Mouse (Mus musculus): Measurements from ENCODE around the gene Crybg3. TPM values are rescaled to one million over a fixed set of nuclear protein-coding genes. Genes with fewer than 3 reads are reported as not detected.

Crybg3 gene
- total and polyA plus RNA-seq, 3 experiments, result 2.7 to 5.0 (median 2.8) TPM

DNA sequence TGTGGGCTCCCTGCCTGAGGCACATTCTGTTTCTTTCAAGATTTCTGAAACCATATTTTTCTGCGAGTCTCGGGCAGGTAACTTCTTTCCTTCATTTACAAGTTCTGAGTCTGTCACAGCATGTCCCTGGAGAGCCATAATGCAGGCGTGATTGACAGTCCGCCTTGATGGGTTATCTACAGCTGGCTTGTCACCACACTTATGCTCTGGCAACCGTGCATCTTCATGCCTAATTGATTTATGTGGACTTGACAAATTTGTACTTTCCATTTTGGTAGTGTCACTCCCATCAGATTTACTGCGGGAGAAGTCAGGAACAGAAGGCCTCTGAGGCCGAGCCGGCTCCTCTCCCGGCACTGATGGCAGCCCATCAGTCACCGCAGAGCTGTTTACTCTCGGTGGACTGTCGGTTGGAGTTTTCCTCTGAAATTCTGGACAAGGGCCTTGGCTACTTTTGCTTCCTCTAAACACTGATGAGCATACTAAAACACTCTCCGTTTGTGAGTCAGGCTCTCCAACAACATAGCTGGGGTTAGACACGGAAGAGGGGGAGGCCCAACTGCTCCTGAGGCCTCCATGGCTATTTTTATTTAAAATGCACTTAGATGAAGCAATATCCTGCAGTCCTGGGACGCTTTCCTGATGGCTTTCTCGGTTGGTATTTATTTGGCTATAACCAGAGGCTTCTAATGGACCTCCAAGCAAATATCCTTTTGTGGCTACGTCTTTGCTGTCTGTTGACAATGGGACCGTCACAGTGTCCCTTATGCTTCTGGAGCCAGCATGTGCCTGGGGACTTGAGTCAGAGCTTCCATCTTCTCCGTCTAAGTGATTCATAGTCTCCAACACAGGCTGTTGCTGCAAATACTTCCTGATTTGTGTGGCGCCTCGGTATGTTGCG lies 41.2 kb downstream of the Crybg3 start:
- no peaks in the 10 kb centered on the region for H3K27me3 ChIP-seq (replicated peaks)
- H3K4me1 ChIP-seq (ENCODE audit: control insufficient read depth in 1 of 2, insufficient read depth in 2 of 2), result peaks cover 2 to 50% of the 10 kb centered on the region in 2 experiments; a peak in 3 of 4 replicates
- H3K4me3 ChIP-seq (replicated peaks in 1 of 3; ENCODE audit: low read depth in 2 of 3, low read length in 2 of 3, poor library complexity in 1 of 3), result peak overlapping the region; percentile 49 to 60 (median 53)
- in situ Hi-C loops (cut with MboI; ENCODE audit: low pct_ligation_motif_present, low pct_unique_long_range_greater_than_20kb, low sequenced_read_pairs), result loop anchor here (10.0 kb wide), 1 partner anchor 85 kb away; the partner anchor contains the start of gene Riox2
- peak overlapping the region; percentile 92 for H3K27ac ChIP-seq (ENCODE audit: insufficient read depth, low read depth)
- dilution Hi-C loops (cut with MboI; ENCODE audit: extremely low pct_ligation_motif_present, extremely low pct_unique_long_range_greater_than_20kb, low sequenced_read_pairs), result no loop called here
- DNase-seq (ENCODE audit: extremely low read depth), result peak; percentile 91
- peak overlapping the region; percentile 72 for H3K4me2 ChIP-seq (ENCODE audit: insufficient read depth, low read depth, poor library complexity, severe bottlenecking)
- H3K9ac ChIP-seq (ENCODE audit: insufficient read depth, low read depth), result peak overlapping the region; percentile 77
- no peaks in the 10 kb centered on the region for H3K9me3 ChIP-seq (replicated peaks; ENCODE audit: low read length)
- no peaks in the 10 kb centered on the region for H3K79me2 ChIP-seq (replicated peaks; ENCODE audit: control insufficient read depth, extremely low read depth, insufficient read depth, poor library complexity, severe bottlenecking)
- H3K36me3 ChIP-seq (replicated peaks in 1 of 2; ENCODE audit: control insufficient read depth in 1 of 2, insufficient read depth in 1 of 2, low read length in 1 of 2), result no peaks in the 10 kb centered on the region
- no peak for TF ChIP-seq PAX5 (IDR thresholded peaks at IDR 0.05; ENCODE audit: low read length)
- TF ChIP-seq JUN (IDR thresholded peaks at IDR 0.05; ENCODE audit: insufficient read depth, low read depth, low read length), result peak; percentile 88
- no peak for TF ChIP-seq USF2 (conservative IDR thresholded peaks at IDR 0.05; ENCODE audit: low read depth, low read length)
- 0 out of 2 replicates have a peak, but pooled peaks have one; percentile 27 for TF ChIP-seq MAZ (IDR thresholded peaks at IDR 0.05; ENCODE audit: low read depth, low read length)
- peak; percentile 90 for TF ChIP-seq EP300 (IDR thresholded peaks at IDR 0.05; ENCODE audit: low read length)
- peak; percentile 9; the same call in 1 of the 2 replicates for TF ChIP-seq HCFC1 (IDR thresholded peaks at IDR 0.05; ENCODE audit: low read depth, low read length)
- 0 out of 2 replicates have a peak, but pooled peaks have one; percentile 29 for TF ChIP-seq KAT2A (IDR thresholded peaks at IDR 0.05; ENCODE audit: insufficient replicate concordance, low read length)
- peak; percentile 73 for TF ChIP-seq MXI1 (IDR thresholded peaks at IDR 0.05; ENCODE audit: low read depth, low read length)
- peak; percentile 82 for TF ChIP-seq SIN3A (IDR thresholded peaks at IDR 0.05; ENCODE audit: low read length)
- TF ChIP-seq USF1 (IDR thresholded peaks at IDR 0.05; ENCODE audit: low read depth, low read length), result no peak
- peak; percentile 89 for TF ChIP-seq MEF2A (IDR thresholded peaks at IDR 0.05; ENCODE audit: borderline replicate concordance, low read depth, low read length)
- TF ChIP-seq RCOR1 (conservative IDR thresholded peaks at IDR 0.05; ENCODE audit: low read depth, low read length), result peak; percentile 77; the same call in 1 of the 2 replicates
- TF ChIP-seq UBTF (IDR thresholded peaks at IDR 0.05; ENCODE audit: low read depth, low read length), result peak; percentile 96
- no peak for TF ChIP-seq GABPA (IDR thresholded peaks at IDR 0.05; ENCODE audit: insufficient replicate concordance, low read depth, low read length)
- 0 out of 2 replicates have a peak, but pooled peaks have one; percentile 49 for TF ChIP-seq MAFK (IDR thresholded peaks at IDR 0.05; ENCODE audit: insufficient replicate concordance, low read length)
- peak; percentile 99 for TF ChIP-seq ETS1 (conservative IDR thresholded peaks at IDR 0.05; ENCODE audit: low read depth, low read length)
- TF ChIP-seq BHLHE40 (IDR thresholded peaks at IDR 0.05; ENCODE audit: low read depth, low read length), result peak; percentile 90
- TF ChIP-seq CTCF (conservative IDR thresholded peaks at IDR 0.05 in 1 of 2, IDR thresholded peaks at IDR 0.05 in 1 of 2; ENCODE audit: low read depth in 2 of 2, low read length in 2 of 2), result no peak
- TF ChIP-seq POLR2A (IDR thresholded peaks at IDR 0.05; ENCODE audit: low read depth, low read length), result no peak; the same call in 1 of the 2 replicates
- peak; percentile 52; the same call in 1 of the 2 replicates for TF ChIP-seq ZMIZ1 (IDR thresholded peaks at IDR 0.05; ENCODE audit: low read depth, low read length)
- TF ChIP-seq CHD1 (IDR thresholded peaks at IDR 0.05; ENCODE audit: low read depth, low read length), result peak; percentile 95; the same call in 1 of the 2 replicates
- no peak for TF ChIP-seq RAD21 (IDR thresholded peaks at IDR 0.05; ENCODE audit: low read depth, low read length)
- TF ChIP-seq ZKSCAN1 (IDR thresholded peaks at IDR 0.05; ENCODE audit: borderline replicate concordance, low read depth, low read length), result no peak; the same call in 1 of the 2 replicates
- no peak for TF ChIP-seq ZC3H11A (IDR thresholded peaks at IDR 0.05; ENCODE audit: low read depth, low read length)
- peak; percentile 67 for TF ChIP-seq TCF12 (IDR thresholded peaks at IDR 0.05; ENCODE audit: low read depth, low read length)
- TF ChIP-seq ELF1 (IDR thresholded peaks at IDR 0.05; ENCODE audit: low read depth, low read length), result peak; percentile 88
- TF ChIP-seq IRF4 (IDR thresholded peaks at IDR 0.05; ENCODE audit: low read depth, low read length), result peak; percentile 74
- peak; percentile 68; the same call in 1 of the 2 replicates for TF ChIP-seq CHD2 (IDR thresholded peaks at IDR 0.05; ENCODE audit: low read length)
- TF ChIP-seq E2F4 (IDR thresholded peaks at IDR 0.05; ENCODE audit: insufficient replicate concordance, low read depth, low read length), result no peak
- TF ChIP-seq NRF1 (IDR thresholded peaks at IDR 0.05; ENCODE audit: low read depth, low read length), result 0 out of 2 replicates have a peak, but pooled peaks have one; percentile 15
- peak; percentile 95 for TF ChIP-seq TBP (conservative IDR thresholded peaks at IDR 0.05; ENCODE audit: low read depth, low read length)
- TF ChIP-seq NELFE (IDR thresholded peaks at IDR 0.05; ENCODE audit: low read depth, low read length), result no peak; the same call in none of the 2 replicates
- peak; percentile 94 for TF ChIP-seq JUND (conservative IDR thresholded peaks at IDR 0.05; ENCODE audit: low read depth, low read length)
- peak; percentile 34 for TF ChIP-seq ZNF384 (IDR thresholded peaks at IDR 0.05; ENCODE audit: low read depth, low read length)
- TF ChIP-seq POLR2AphosphoS2 (IDR thresholded peaks at IDR 0.05; ENCODE audit: low read depth, low read length), result 0 out of 2 replicates have a peak, but pooled peaks have one; percentile 46
- no peak for TF ChIP-seq SMC3 (IDR thresholded peaks at IDR 0.05; ENCODE audit: low read depth, low read length)
- peak; percentile 91 for TF ChIP-seq MAX (IDR thresholded peaks at IDR 0.05; ENCODE audit: low read length)
